Mouse (Mus musculus) cerebellum, adult 2 months (tissue): ENCODE results near the gene Trpm8.

Experiments used
- CTCF ChIP-seq: fragments of 200-500 bp; IDR thresholded peaks from 2 replicates; pipeline ENCODE4 v1.5.1; 2011; ENCODE audit warnings: low read depth, mild to moderate bottlenecking, control low read depth, low read length, moderate library complexity, borderline replicate concordance; ENCODE audit not compliant: insufficient read depth
- POLR2A ChIP-seq: fragments of 200-500 bp; IDR thresholded peaks from 2 replicates; pipeline ENCODE4 v1.6.1; 2011; ENCODE audit warnings: low read length, control low read depth, borderline replicate concordance; ENCODE audit not compliant: insufficient read depth

DNA sequence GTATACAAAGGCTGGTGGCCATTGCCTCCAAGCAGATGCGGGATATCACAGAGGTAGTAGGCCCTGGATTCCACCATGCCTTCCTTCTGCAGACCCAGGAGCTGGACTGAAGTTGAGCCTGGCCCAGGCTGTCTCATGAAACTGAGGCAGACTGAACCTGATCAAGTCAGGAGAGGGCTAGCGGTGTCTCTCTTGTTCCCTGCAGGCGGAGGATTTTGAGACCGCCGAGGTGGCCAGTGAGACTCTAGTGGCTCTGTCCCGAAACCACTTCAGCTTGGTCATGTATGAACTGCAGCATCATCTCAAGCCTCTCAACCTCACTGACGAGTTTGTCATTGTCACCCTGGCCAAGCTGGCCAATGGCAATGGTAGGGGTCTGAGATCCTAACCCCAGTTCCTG lies 47.0 kb upstream of the Trpm8 start:
- TF ChIP-seq POLR2A (no peak), CTCF (no peak)
